Mouse (Mus musculus) C2C12 (cell line): ENCODE measurements around the gene Prcc.

Experiments used
- CTCF ChIP-seq: IDR thresholded peaks from one replicate; pipeline ENCODE4 v1.5.1; 2011; ENCODE audit not compliant: control insufficient read depth, insufficient read depth, insufficient read length
- MAX ChIP-seq: IDR thresholded peaks from one replicate; pipeline ENCODE4 v1.6.1; 2011; ENCODE audit warnings: mild to moderate bottlenecking, control low read depth
- MYOD1 ChIP-seq: IDR thresholded peaks from one replicate; pipeline ENCODE4 v1.6.1; 2011; ENCODE audit warnings: low read depth; ENCODE audit not compliant: control insufficient read depth, insufficient read length
- USF1 ChIP-seq: IDR thresholded peaks from one replicate; pipeline ENCODE4 v1.6.1; 2011; ENCODE audit warnings: low read depth, mild to moderate bottlenecking, control low read depth, moderate library complexity

DNA sequence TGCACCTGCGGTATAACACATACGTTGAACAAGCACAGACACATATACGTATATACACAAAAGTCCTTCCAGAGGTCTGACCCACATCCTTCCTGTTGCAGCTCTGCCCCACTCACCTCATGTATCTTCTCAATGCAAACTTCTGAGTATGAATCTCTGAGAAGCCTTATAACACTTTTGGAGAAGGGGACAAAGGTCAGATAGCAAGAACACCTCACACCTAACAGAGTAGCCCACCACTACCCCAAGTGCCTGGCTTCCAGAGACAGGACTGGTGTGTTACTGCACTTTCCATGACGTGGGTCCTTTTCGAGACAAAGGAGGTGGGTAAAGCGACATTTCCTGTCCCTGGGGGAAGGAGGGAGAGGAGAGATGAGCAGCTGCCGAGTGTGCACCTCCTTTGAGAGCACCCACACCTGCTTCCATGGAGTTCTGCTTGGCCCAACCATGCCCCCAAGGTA is 38.7 kb downstream of the Prcc start, which contains the start of gene Sh2d2a:
- TF ChIP-seq CTCF (no peak), MAX (no peak), USF1 (no peak), MYOD1 (no peak)
